Mouse (Mus musculus) small intestine, adult 2 months (tissue): ENCODE data around the gene Muc20.

Source experiments
- CTCF ChIP-seq: fragments of 200-500 bp; IDR thresholded peaks from 2 replicates; pipeline ENCODE4 v1.5.1; 2012; ENCODE audit warnings: low read depth, mild to moderate bottlenecking, control low read depth, inconsistent platforms, low read length, moderate library complexity, mixed read lengths; ENCODE audit not compliant: insufficient replicate concordance, insufficient read length; ENCODE audit errors: extremely low read depth
- POLR2A ChIP-seq: fragments of 200-500 bp; IDR thresholded peaks from 2 replicates; pipeline ENCODE4 v1.6.1; 2012; ENCODE audit warnings: low read depth, mild to moderate bottlenecking, control low read depth, inconsistent platforms, low read length, moderate library complexity

GRCm38 (mm10) chr16:32826521-32826920, 29.3 kb upstream of the Muc20 start:
- TF ChIP-seq CTCF (no peak), POLR2A (no peak)
